Mouse (Mus musculus) gonadal fat pad, adult 2 months (tissue): Measurements from ENCODE around the gene Mrps7. TPM values are rescaled to one million over a fixed set of nuclear protein-coding genes. Genes with fewer than 3 reads are reported as not detected.

Experiments used
- DNase-seq: peaks from one replicate; pipeline ENCODE4 v3.0.0-alpha.2; 2012; ENCODE audit warnings: low read depth
- polyA plus RNA-seq: library from polyadenylated mRNA; depleted of rRNA; stranded (reverse); fragments of >200 nt; gene quantifications from 2 replicates; pipeline ENCODE4 v1.2.3, GENCODE M21; 2012; rRNA removed

Mrps7 gene
- polyA plus RNA-seq = 32.5 and 37.4 TPM in 2 replicates

- DNase-seq = no peak
These were observed at the start of gene Mrps7, which contains the start of gene Gga3 for GRCm38 (mm10) chr11:115603476-115604303. Gene Mrps7 (plus strand): TSS chr11:115603925. Gene Gga3 (minus strand): TSS chr11:115604051.

- no peak for DNase-seq
These were observed 48.0 kb upstream of the Mrps7 start for GRCm38 (mm10) chr11:115555717-115556116.

- no peak for DNase-seq
These were observed 40.3 kb upstream of the Mrps7 start for GRCm38 (mm10) chr11:115563406-115563805.

GRCm38 (mm10) chr11:115564064-115564809, 39.5 kb upstream of the Mrps7 start, which contains the start of gene Nup85:
Gene Nup85 (plus strand): TSS chr11:115564434.
- no peak for DNase-seq

GRCm38 (mm10) chr11:115564961-115565360, 38.8 kb upstream of the Mrps7 start:
- DNase-seq = no peak

- DNase-seq = no peak
These were observed 24.6 kb upstream of the Mrps7 start for GRCm38 (mm10) chr11:115579080-115579479.

GRCm38 (mm10) chr11:115582913-115583606, 20.7 kb upstream of the Mrps7 start:
- no peak for DNase-seq

GRCm38 (mm10) chr11:115584376-115585073, 19.2 kb upstream of the Mrps7 start:
- no peak for DNase-seq

GRCm38 (mm10) chr11:115585573-115586100, 18.1 kb upstream of the Mrps7 start:
- DNase-seq = no peak

- DNase-seq = no peak
These were observed 17.3 kb upstream of the Mrps7 start for GRCm38 (mm10) chr11:115586403-115586802.

- DNase-seq = no peak
These were observed 15.7 kb upstream of the Mrps7 start for GRCm38 (mm10) chr11:115587984-115588383.

- DNase-seq = no peak
These were observed 13.1 kb upstream of the Mrps7 start for GRCm38 (mm10) chr11:115590526-115591075.

- no peak for DNase-seq
These were observed 8.5 kb upstream of the Mrps7 start for GRCm38 (mm10) chr11:115595209-115595608.

GRCm38 (mm10) chr11:115598309-115598708, 5.4 kb upstream of the Mrps7 start:
- no peak for DNase-seq

- no peak for DNase-seq
These were observed 4.0 kb upstream of the Mrps7 start for GRCm38 (mm10) chr11:115599722-115600121.

- no peak for DNase-seq
These were observed 3.0 kb upstream of the Mrps7 start for GRCm38 (mm10) chr11:115600743-115601142.

GRCm38 (mm10) chr11:115601174-115601573, 2.6 kb upstream of the Mrps7 start:
- DNase-seq = no peak

- DNase-seq = no peak
These were observed 623 bp upstream of the Mrps7 start for GRCm38 (mm10) chr11:115603128-115603475.

GRCm38 (mm10) chr11:115604304-115604696, 575 bp downstream of the Mrps7 start:
- DNase-seq = no peak

GRCm38 (mm10) chr11:115606733-115607132, 3.0 kb downstream of the Mrps7 start:
- no peak for DNase-seq
